Mouse (Mus musculus): ENCODE measurements at regions not wholly inside any gene's neighbourhood (a gene's known extent, or its start where the extent isn't known, plus 50 kb on each side); places are given as distances from the start of the nearest gene placed in this dataset.

DNA sequence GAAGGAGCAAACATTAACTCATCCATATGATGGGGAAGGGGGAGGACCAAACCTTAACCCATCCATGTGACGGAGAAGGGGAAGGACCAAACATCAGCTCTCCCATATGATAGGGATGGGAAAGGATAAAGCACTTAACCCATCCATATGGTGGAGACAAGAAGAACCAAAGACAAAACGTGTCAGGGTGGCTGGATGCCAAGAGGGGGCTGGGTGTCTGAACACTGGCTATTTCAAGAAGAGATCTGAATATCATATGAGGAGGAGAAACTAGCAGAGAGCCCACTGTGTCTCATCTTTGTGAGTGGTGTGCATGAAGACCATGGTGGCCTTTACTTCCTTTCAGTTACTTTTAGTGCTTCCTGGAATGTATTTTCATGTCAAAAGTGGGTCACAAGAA, 207.0 kb downstream of the Rplp1 start:
- TF ChIP-seq CTCF (IDR thresholded peaks at IDR 0.05; ENCODE audit: low read depth), result no peak
- TF ChIP-seq EP300 (IDR thresholded peaks at IDR 0.05; ENCODE audit: low read depth), result no peak
